In genomic region chr2:91955875-91956274, GRCm38 (mm10) we compare ENCODE assay signal across 21 mouse cellular contexts. TPM values are rescaled to one million over a fixed set of nuclear protein-coding genes. Genes with fewer than 3 reads are reported as not detected.
A peak's percentile ranks its signal among the peaks of the same experiment; 100 is the strongest.
DNase-seq lines count a peak whose midpoint lies in the region; ATAC-seq and TF ChIP-seq lines count a peak whose summit lies in the region.
"Had no signal": no experiment of that assay in that cellular context is flagged by ENCODE, and none has a peak within 500 bp of the region (broad histone marks: within the 10 kb centered on the region; RNA-seq: fewer than 3 reads in every experiment).

No protein-coding gene starts in this region.

- no peak for ATAC-seq in hindbrain, postnatal 0 days
- ATAC-seq in hindbrain, embryonic 12.5 days (ENCODE audit: low FRiP score), result no peak
- ATAC-seq in lung, embryonic 16.5 days (ENCODE audit: low read depth), result no peak
- ATAC-seq in stomach, embryonic 15.5 days (ENCODE audit: insufficient read depth, low FRiP score, low read depth), result no peak
- ATAC-seq: inflammation-experienced regulatory T-cells, adult 6 months had no signal

- H3K36me3 ChIP-seq in hindbrain, postnatal 0 days (ENCODE audit: insufficient read depth, low read length), result no peaks in the 10 kb centered on the region
- no peaks in the 10 kb centered on the region for H3K36me3 ChIP-seq in hindbrain, embryonic 12.5 days
- H3K36me3 ChIP-seq in lung, embryonic 16.5 days (ENCODE audit: control insufficient read depth, insufficient read depth, low read length), result no peaks in the 10 kb centered on the region
- no peaks in the 10 kb centered on the region for H3K36me3 ChIP-seq in stomach, embryonic 15.5 days
- H3K36me3 ChIP-seq: neural tube, embryonic 12.5 days had no signal

- intact Hi-C loops in gastrocnemius, adult 2 months (cut with DNase I), result no loop called here
- intact Hi-C loops in left cerebral cortex, postnatal 10 days (cut with DNase I), result no loop called here

- peak overlapping the region; percentile 82 for H3K27ac ChIP-seq in gastrocnemius, adult 2 months
- peak overlapping the region; percentile 32; the same call in 1 of the 2 replicates for H3K27ac ChIP-seq in hindbrain, postnatal 0 days
- no peak overlapping the region for H3K27ac ChIP-seq in hindbrain, embryonic 12.5 days
- H3K27ac ChIP-seq in lung, embryonic 16.5 days (ENCODE audit: low read length), result peak overlapping the region; percentile 91
- H3K27ac ChIP-seq in stomach, embryonic 15.5 days, result peak overlapping the region; percentile 77; the same call in 1 of the 2 replicates
- H3K27ac ChIP-seq: macrophage; neural tube, embryonic 12.5 days had no signal

- no peak for DNase-seq in gastrocnemius, adult 2 months
- no peak for DNase-seq in gastrocnemius, postnatal 4 days (ENCODE audit: low spot score in 2 of 2)
- no peak for DNase-seq in hindbrain, postnatal 0 days (ENCODE audit: low spot score)
- DNase-seq in lung, adult 18-20 months, result no peak
- no peak for DNase-seq in left cerebral cortex, postnatal 10 days (ENCODE audit: extremely low spot score in 1 of 2, low spot score in 2 of 2)
- DNase-seq: adrenal gland, postnatal 10 days; cerebellum, adult 9-10 months; kidney, postnatal 10 days; layer of hippocampus, adult 9-11 months; thymus, postnatal 25 days had no signal

- 84% methylated on average over 6 of the region's 6 CpGs for WGBS in hindbrain, postnatal 0 days
- WGBS in hindbrain, embryonic 12.5 days, result 91% methylated on average over 6 of the region's 6 CpGs
- WGBS in lung, embryonic 16.5 days, result 75% methylated on average over 6 of the region's 6 CpGs
- WGBS in stomach, embryonic 15.5 days, result 81% methylated on average over 6 of the region's 6 CpGs

- H3K9ac ChIP-seq in hindbrain, postnatal 0 days (replicated peaks; ENCODE audit: low read length), result no peak overlapping the region
- H3K9ac ChIP-seq in hindbrain, embryonic 12.5 days, result no peak overlapping the region
- no peak overlapping the region for H3K9ac ChIP-seq in lung, embryonic 16.5 days (ENCODE audit: low read length)
- no peak overlapping the region for H3K9ac ChIP-seq in stomach, embryonic 15.5 days
- H3K9ac ChIP-seq: neural tube, embryonic 12.5 days had no signal

- no peak for TF ChIP-seq CTCF in gastrocnemius, adult 2 months (IDR thresholded peaks at IDR 0.05)
- no peak for TF ChIP-seq CTCF in hindbrain, postnatal 0 days (IDR thresholded peaks at IDR 0.05; ENCODE audit: low read depth)

- no peak overlapping the region for H3K4me2 ChIP-seq in hindbrain, postnatal 0 days (ENCODE audit: low read depth, low read length)
- H3K4me2 ChIP-seq in hindbrain, embryonic 12.5 days (replicated peaks), result no peak overlapping the region
- H3K4me2 ChIP-seq in lung, embryonic 16.5 days (ENCODE audit: low read depth, low read length), result no peak overlapping the region
- no peak overlapping the region for H3K4me2 ChIP-seq in stomach, embryonic 15.5 days
- H3K4me2 ChIP-seq: midbrain, embryonic 11.5 days; neural tube, embryonic 12.5 days had no signal

- peaks cover 24% of the 10 kb centered on the region for H3K4me1 ChIP-seq in hindbrain, postnatal 0 days (ENCODE audit: insufficient read depth, low read length)
- H3K4me1 ChIP-seq in hindbrain, embryonic 12.5 days, result peaks cover 37% of the 10 kb centered on the region
- H3K4me1 ChIP-seq in lung, embryonic 16.5 days (replicated peaks; ENCODE audit: control insufficient read depth, insufficient read depth, low read length), result peaks cover 57% of the 10 kb centered on the region
- H3K4me1 ChIP-seq in stomach, embryonic 15.5 days, result peaks cover 65% of the 10 kb centered on the region

- no peaks in the 10 kb centered on the region for H3K9me3 ChIP-seq in hindbrain, postnatal 0 days (ENCODE audit: low read length)
- no peaks in the 10 kb centered on the region for H3K9me3 ChIP-seq in hindbrain, embryonic 12.5 days (replicated peaks)
- no peaks in the 10 kb centered on the region for H3K9me3 ChIP-seq in lung, embryonic 16.5 days (ENCODE audit: control insufficient read depth, low read length)
- H3K9me3 ChIP-seq in stomach, embryonic 15.5 days, result no peaks in the 10 kb centered on the region
- H3K9me3 ChIP-seq: hindbrain, embryonic 10.5 days; neural tube, embryonic 12.5 days had no signal

- H3K27me3 ChIP-seq in hindbrain, postnatal 0 days (ENCODE audit: insufficient read depth, low read length), result no peaks in the 10 kb centered on the region
- no peaks in the 10 kb centered on the region for H3K27me3 ChIP-seq in hindbrain, embryonic 12.5 days
- no peaks in the 10 kb centered on the region for H3K27me3 ChIP-seq in lung, embryonic 16.5 days (ENCODE audit: control insufficient read depth, insufficient read depth, low read depth, low read length)
- no peaks in the 10 kb centered on the region for H3K27me3 ChIP-seq in stomach, embryonic 15.5 days (replicated peaks)
- H3K27me3 ChIP-seq: neural tube, embryonic 12.5 days had no signal

- H3K4me3 ChIP-seq in gastrocnemius, adult 2 months, result no peak overlapping the region
- no peak overlapping the region for H3K4me3 ChIP-seq in hindbrain, postnatal 0 days (ENCODE audit: low read length)
- no peak overlapping the region for H3K4me3 ChIP-seq in hindbrain, embryonic 12.5 days
- no peak overlapping the region for H3K4me3 ChIP-seq in lung, embryonic 16.5 days (ENCODE audit: low read length)
- H3K4me3 ChIP-seq in stomach, embryonic 15.5 days (replicated peaks), result no peak overlapping the region
- H3K4me3 ChIP-seq: hindbrain, embryonic 10.5 days; neural tube, embryonic 12.5 days had no signal

RNA-seq across cellular contexts. Expression of gene Gm9821, which starts 10.4 kb away (rescaled TPM):
- total RNA-seq in gastrocnemius, adult 2 months (2021), result not detected
- not detected for total RNA-seq in gastrocnemius, postnatal 4 days (2021)
- total RNA-seq in hindbrain, postnatal 0 days (2014; rRNA removed), result not detected in 2 replicates
- polyA plus RNA-seq in hindbrain, postnatal 0 days (2015; fragmentation: Nextera tagmentation; extraction: Ambion mirVana), result 0.08 TPM in 1 of 2 replicates, not detected in the other
- polyA plus RNA-seq in hindbrain, embryonic 12.5 days (2016; fragmentation: Nextera tagmentation; extraction: Ambion mirVana), result 0.50 and 0.57 TPM in 2 replicates
- polyA plus RNA-seq in lung, embryonic 16.5 days (2015; fragmentation: Nextera tagmentation; extraction: Ambion mirVana), result 0.33 and 0.88 TPM in 2 replicates
- polyA plus RNA-seq in stomach, embryonic 15.5 days (2015; fragmentation: Nextera tagmentation; extraction: Ambion mirVana), result 0.66 and 0.71 TPM in 2 replicates
- total RNA-seq in left cerebral cortex, postnatal 10 days (2021), result not detected
- total RNA-seq: adrenal gland, postnatal 10 days; gastrocnemius, postnatal 25 days had no signal
- polyA plus RNA-seq: testis, adult 2 months had no signal

RNA-seq across cellular contexts. Expression of gene Dgkz, which starts 19.8 kb away (rescaled TPM):
- total RNA-seq in gastrocnemius, adult 2 months (2021), result 10 to 100 TPM; 33.7 to 37.5 TPM
- 100 to 1,000 TPM in 1 of 2 experiments, 10 to 100 TPM in 1; 96.0 to 121 TPM for total RNA-seq in gastrocnemius, postnatal 4 days (2021)
- 150 and 163 TPM in 2 replicates for total RNA-seq in hindbrain, postnatal 0 days (2014; rRNA removed)
- polyA plus RNA-seq in hindbrain, postnatal 0 days (2015; fragmentation: Nextera tagmentation; extraction: Ambion mirVana), result 40.7 and 41.2 TPM in 2 replicates
- 30.9 and 31.9 TPM in 2 replicates for polyA plus RNA-seq in hindbrain, embryonic 12.5 days (2016; fragmentation: Nextera tagmentation; extraction: Ambion mirVana)
- 55.9 and 59.7 TPM in 2 replicates for polyA plus RNA-seq in lung, embryonic 16.5 days (2015; fragmentation: Nextera tagmentation; extraction: Ambion mirVana)
- 50.9 and 51.1 TPM in 2 replicates for polyA plus RNA-seq in stomach, embryonic 15.5 days (2015; fragmentation: Nextera tagmentation; extraction: Ambion mirVana)
- total RNA-seq in left cerebral cortex, postnatal 10 days (2021), result 100 to 1,000 TPM; 251 to 255 TPM

RNA-seq across cellular contexts. Expression of gene Mdk, which starts 23.8 kb away (rescaled TPM):
- under 1 TPM; 0.51 to 0.92 TPM for total RNA-seq in gastrocnemius, adult 2 months (2021)
- 100 to 1,000 TPM; 130 to 135 TPM for total RNA-seq in gastrocnemius, postnatal 4 days (2021)
- 54.9 and 78.4 TPM in 2 replicates for total RNA-seq in hindbrain, postnatal 0 days (2014; rRNA removed)
- 167 and 171 TPM in 2 replicates for polyA plus RNA-seq in hindbrain, postnatal 0 days (2015; fragmentation: Nextera tagmentation; extraction: Ambion mirVana)
- polyA plus RNA-seq in hindbrain, embryonic 12.5 days (2016; fragmentation: Nextera tagmentation; extraction: Ambion mirVana), result 904 and 962 TPM in 2 replicates
- 680 and 776 TPM in 2 replicates for polyA plus RNA-seq in lung, embryonic 16.5 days (2015; fragmentation: Nextera tagmentation; extraction: Ambion mirVana)
- polyA plus RNA-seq in stomach, embryonic 15.5 days (2015; fragmentation: Nextera tagmentation; extraction: Ambion mirVana), result 587 and 735 TPM in 2 replicates
- 10 to 100 TPM; 24.6 to 26.0 TPM for total RNA-seq in left cerebral cortex, postnatal 10 days (2021)
- total RNA-seq: monocyte, adult 5-6 weeks had no signal

RNA-seq across cellular contexts. Expression of gene Chrm4, which starts 28.8 kb away (rescaled TPM):
- total RNA-seq in gastrocnemius, adult 2 months (2021), result not detected
- total RNA-seq in gastrocnemius, postnatal 4 days (2021), result under 1 TPM; 0.32 to 0.36 TPM
- 3.3 and 4.4 TPM in 2 replicates for total RNA-seq in hindbrain, postnatal 0 days (2014; rRNA removed)
- 0.75 and 0.93 TPM in 2 replicates for polyA plus RNA-seq in hindbrain, postnatal 0 days (2015; fragmentation: Nextera tagmentation; extraction: Ambion mirVana)
- 0.77 and 1.0 TPM in 2 replicates for polyA plus RNA-seq in hindbrain, embryonic 12.5 days (2016; fragmentation: Nextera tagmentation; extraction: Ambion mirVana)
- polyA plus RNA-seq in lung, embryonic 16.5 days (2015; fragmentation: Nextera tagmentation; extraction: Ambion mirVana), result 0.10 TPM in 1 of 2 replicates, not detected in the other
- 0.21 and 0.27 TPM in 2 replicates for polyA plus RNA-seq in stomach, embryonic 15.5 days (2015; fragmentation: Nextera tagmentation; extraction: Ambion mirVana)
- 10 to 100 TPM; 29.6 to 33.0 TPM for total RNA-seq in left cerebral cortex, postnatal 10 days (2021)
- total RNA-seq: gastrocnemius, postnatal 25 days; monocyte, adult 5-6 weeks had no signal
- polyA plus RNA-seq: macrophage had no signal

Comparison
In these comparisons a context has a peak if more than half of its experiments do, and no peak if none do; other contexts are left out.
1. RNA of gene Mdk, which starts 23.8 kb away (total RNA-seq): 130 to 135 TPM in gastrocnemius, postnatal 4 days, 54.9 to 78.4 TPM in hindbrain, postnatal 0 days and 24.6 to 26.0 TPM in left cerebral cortex, postnatal 10 days; 0.51 to 0.92 TPM in gastrocnemius, adult 2 months; every median in the first group is over 10 times any median in the second.